Mouse (Mus musculus) mouse trophoblast stem cell (cell line): Measurements from ENCODE around the gene Pygm.

Source experiments
- in situ Hi-C, 2 experiments: fragments of 300-500 bp; cut with MseI, MboI; formaldehyde crosslinking; loops; 2 replicates in 1 of 2; 3 replicates in 1 of 2; pipeline ENCODE4 v1.15.1; 2025

Pygm gene

GRCm38 (mm10) chr19:6352107-6352505 is 32.1 kb upstream of the Pygm start:
- in situ Hi-C loops, result no loop called here

GRCm38 (mm10) chr19:6354030-6354429 is 30.2 kb upstream of the Pygm start:
- in situ Hi-C loops, result no loop called here

GRCm38 (mm10) chr19:6361291-6361690 is 22.9 kb upstream of the Pygm start:
- in situ Hi-C loops, result no loop called here

GRCm38 (mm10) chr19:6363091-6363410 is 21.1 kb upstream of the Pygm start:
- in situ Hi-C loops, result no loop called here

- in situ Hi-C loops, result no loop called here
These were observed 20.6 kb upstream of the Pygm start, which contains the start of gene Sf1 for GRCm38 (mm10) chr19:6363411-6364240. Gene Sf1 (plus strand): TSS chr19:6363690.

- in situ Hi-C loops, result no loop called here
These were observed 19.9 kb upstream of the Pygm start for GRCm38 (mm10) chr19:6364317-6364725.

- in situ Hi-C loops, result no loop called here
These were observed 19.4 kb upstream of the Pygm start for GRCm38 (mm10) chr19:6364842-6365241.

- in situ Hi-C loops, result no loop called here
These were observed 14.0 kb upstream of the Pygm start for GRCm38 (mm10) chr19:6370175-6370574.

GRCm38 (mm10) chr19:6372433-6372832 is 11.8 kb upstream of the Pygm start:
- in situ Hi-C loops, result no loop called here

- in situ Hi-C loops, result no loop called here
These were observed 10.4 kb upstream of the Pygm start for GRCm38 (mm10) chr19:6373539-6374400.

- in situ Hi-C loops, result no loop called here
These were observed 9.6 kb upstream of the Pygm start for GRCm38 (mm10) chr19:6374571-6374970.

- in situ Hi-C loops, result no loop called here
These were observed 8.6 kb upstream of the Pygm start for GRCm38 (mm10) chr19:6375423-6376254.

- in situ Hi-C loops, result no loop called here
These were observed 8.0 kb upstream of the Pygm start for GRCm38 (mm10) chr19:6376255-6376564.

- in situ Hi-C loops, result no loop called here
These were observed 7.6 kb upstream of the Pygm start for GRCm38 (mm10) chr19:6376643-6377042.

GRCm38 (mm10) chr19:6377327-6378040 is 6.7 kb upstream of the Pygm start:
- in situ Hi-C loops, result no loop called here

- in situ Hi-C loops, result no loop called here
These were observed 3.6 kb upstream of the Pygm start for GRCm38 (mm10) chr19:6380411-6381166.

GRCm38 (mm10) chr19:6381238-6381637 is 3.0 kb upstream of the Pygm start:
- in situ Hi-C loops, result no loop called here

- in situ Hi-C loops, result no loop called here
These were observed 1.8 kb upstream of the Pygm start for GRCm38 (mm10) chr19:6382323-6382924.

GRCm38 (mm10) chr19:6383470-6383869 is 729 bp upstream of the Pygm start:
- in situ Hi-C loops, result no loop called here

GRCm38 (mm10) chr19:6384954-6385353 is 755 bp downstream of the Pygm start:
- in situ Hi-C loops, result no loop called here
